Mouse (Mus musculus) induced T-regulatory cell, adult 2 months (primary cell): ENCODE measurements around the gene Fnip1.
"Not testable (repeated sequence)": the region's sequence is repeated elsewhere in the genome, so short reads cannot be mapped to it uniquely, and the experiment has no call there.

Experiments
- DNase-seq: peaks from one replicate; pipeline ENCODE4 v3.0.0-alpha.2; 2012; ENCODE audit warnings: low read depth

Fnip1 gene

DNA sequence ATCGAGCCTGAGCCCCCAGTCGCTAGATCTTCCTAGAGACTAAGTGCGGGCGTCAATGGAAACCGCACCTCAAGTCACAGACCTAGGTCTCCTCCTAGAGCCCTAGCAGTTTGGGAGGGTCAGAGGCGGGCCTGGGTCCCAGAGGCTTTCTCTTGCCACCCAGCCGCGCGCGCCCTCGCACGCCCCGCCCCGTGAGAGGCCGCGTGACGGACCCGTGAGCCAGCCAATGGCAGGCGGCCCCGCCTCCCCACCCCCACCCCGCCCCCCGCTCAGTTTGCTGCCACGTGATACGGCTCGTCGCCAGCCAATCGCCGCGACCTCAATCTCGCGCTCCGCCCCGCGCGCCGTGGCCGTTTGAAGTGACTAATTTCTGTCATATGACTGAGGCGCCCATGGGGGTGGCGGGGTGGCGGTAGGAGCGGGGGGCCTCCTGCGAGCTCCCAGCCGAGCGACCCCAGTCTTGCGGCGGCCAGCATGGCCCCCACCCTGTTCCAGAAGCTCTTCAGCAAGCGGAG lies at the start of gene Fnip1:
TSS of gene Fnip1 (plus strand) at position 377 of the 515 bp plus-strand sequence.
- peak; percentile 95 for DNase-seq

DNA sequence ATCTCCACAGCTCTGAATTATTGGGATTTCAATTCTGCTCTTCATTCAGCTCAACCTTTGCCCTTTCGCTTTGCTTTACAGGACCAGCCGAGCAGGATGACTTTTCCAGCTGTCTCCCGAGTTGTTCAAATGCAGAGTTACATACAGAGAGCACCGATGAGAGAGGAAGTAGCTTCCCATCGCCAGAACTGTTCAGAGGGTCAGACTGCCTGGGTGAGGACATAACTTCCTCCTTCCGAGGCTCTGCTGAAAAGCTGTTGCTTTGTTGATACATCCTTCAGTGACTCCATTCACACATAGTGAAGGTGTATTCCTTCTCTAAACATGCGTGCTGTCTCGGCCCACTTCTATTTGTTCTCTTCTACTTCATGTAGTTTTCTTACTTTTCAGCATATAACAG lies 47.6 kb upstream of the Fnip1 start:
- DNase-seq, result no peak

DNA sequence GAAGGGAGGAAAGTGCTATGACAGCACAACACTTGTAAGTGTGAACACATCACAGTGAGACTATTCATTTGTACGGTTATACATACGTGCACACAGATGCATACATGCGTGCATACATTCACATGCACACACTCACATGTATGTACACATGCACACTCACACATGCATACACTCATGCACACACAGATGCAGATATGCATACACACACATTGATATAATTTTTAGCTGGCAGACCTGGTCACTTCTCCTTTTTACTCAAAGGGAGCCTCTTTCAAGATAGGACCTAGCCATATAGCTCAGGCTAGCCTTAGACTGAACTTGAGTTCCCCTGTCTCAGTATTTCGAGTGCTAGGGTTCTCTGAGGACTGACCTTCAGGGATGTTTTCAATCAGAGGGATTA lies 46.7 kb upstream of the Fnip1 start:
- DNase-seq, result no peak

DNA sequence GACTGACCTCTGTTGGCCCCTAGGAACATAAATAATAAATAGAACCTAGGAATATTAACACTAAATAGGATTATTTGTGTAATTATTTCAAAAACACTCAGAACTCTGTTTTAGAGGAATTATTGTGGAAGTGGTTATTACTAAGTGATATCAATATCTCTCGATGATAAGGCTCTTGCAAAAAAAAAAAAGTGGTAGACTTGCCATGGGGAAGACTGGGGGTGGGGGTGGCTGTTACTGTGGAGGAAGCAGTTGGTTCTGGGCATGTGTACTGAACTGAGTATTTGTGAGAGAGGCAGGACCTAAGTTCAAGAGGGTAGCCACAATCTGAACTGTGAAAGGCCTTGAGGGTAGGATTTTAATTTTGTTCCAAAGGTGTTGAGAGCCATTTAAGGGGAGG lies 41.3 kb upstream of the Fnip1 start:
- DNase-seq, result no peak

DNA sequence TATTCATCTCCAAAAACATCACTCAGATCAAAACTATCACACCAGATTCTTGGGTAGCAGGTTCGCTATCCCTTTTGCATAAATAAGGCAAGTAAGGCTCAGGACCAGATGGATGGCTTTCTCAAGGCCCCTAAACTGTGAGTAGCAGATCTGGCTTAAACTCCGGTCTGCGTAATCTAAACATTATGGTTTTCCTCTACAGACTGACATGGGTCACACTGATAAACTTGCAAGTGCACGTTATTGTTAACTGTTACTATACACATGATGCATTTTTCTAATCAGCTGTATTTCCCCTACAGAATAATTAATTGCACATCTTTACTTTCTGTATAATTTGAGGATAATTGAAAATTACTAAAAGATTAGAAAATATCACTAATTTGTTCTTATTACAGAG lies 39.9 kb upstream of the Fnip1 start:
- DNase-seq, result no peak

DNA sequence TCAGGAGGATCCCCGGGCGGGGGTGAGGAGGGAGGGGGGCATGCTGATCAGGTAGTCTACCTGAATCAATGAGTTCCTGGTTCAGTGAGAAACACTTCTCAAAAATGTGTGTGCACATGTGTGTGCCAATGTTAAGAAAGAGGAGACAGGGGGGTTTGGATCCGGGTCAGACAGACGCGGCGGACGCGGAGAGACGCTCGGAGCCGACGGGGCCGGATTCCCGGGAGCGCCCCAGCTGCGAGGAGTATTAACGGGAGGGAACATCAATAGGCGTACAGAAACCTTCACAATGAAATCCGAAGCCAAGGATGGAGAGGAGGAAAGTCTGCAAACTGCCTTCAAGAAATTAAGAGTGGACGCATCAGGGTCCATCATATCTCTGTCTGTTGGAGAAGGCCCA lies 37.2 kb upstream of the Fnip1 start:
- DNase-seq, result not testable (repeated sequence)

DNA sequence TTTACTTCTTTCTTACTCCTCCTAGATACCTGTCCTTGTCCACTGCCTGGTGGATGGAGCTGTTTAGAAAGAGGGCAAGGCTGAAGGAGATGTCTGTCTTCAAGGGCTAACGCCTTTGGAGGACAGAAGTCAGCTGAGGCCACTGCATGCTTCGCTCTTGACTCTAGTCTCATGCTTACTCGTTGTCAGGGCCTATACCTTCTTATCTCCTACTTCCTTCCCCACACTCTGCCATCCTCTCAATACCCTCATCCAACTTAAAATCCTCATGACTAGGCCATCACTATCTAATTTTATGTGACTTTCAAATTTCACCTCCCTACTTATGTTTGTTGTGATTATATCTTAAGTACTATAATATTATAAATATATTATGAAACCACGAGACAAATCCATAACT lies 33.1 kb upstream of the Fnip1 start:
- DNase-seq, result no peak

DNA sequence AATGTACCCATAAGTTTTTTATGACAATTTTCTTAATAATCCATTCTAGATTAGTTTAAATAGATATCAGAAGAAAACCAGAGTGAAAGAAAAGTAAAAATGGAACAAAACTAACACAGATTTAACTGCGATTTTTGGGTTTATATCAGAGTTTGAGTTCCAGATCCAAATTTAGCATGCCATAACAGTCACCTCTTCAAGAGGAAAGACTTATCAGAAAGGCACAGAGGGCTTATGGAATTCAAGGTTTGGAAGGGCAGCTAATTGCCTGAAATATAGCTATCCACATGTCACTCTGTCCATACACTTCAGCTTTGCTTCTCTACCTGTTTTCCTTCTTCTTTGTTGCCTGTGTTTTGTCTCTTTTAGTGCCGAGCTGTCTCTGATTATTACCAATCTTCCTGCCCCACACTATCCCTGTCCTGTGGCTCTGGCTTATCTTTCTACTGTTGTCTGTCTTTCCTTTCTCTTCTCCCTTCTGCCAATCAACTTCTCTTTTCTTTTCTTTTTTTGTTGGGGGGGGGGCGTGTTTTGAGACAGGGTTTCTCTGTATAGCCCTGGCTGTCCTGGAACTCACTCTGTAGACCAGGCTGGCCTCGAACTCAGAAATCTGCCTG lies 31.0 kb upstream of the Fnip1 start:
- DNase-seq, result no peak

DNA sequence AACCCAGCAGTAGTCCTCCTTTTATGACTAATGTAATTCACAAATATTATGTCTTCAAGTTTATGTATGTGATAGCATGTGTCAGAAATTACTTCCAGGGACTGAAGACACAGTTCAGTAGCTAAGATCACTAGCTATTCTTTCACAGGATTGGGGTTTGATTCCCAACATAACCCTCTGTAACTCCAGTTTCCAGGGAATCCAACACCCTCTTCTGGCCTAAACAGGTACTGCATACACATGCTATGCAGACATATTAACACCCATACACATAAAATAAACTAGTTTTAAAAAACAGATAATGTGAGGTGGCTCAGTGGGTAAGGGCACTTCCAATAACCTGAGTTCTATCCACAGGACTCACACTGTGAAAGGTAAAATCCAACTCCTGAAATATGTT lies 27.4 kb upstream of the Fnip1 start:
- no peak for DNase-seq

DNA sequence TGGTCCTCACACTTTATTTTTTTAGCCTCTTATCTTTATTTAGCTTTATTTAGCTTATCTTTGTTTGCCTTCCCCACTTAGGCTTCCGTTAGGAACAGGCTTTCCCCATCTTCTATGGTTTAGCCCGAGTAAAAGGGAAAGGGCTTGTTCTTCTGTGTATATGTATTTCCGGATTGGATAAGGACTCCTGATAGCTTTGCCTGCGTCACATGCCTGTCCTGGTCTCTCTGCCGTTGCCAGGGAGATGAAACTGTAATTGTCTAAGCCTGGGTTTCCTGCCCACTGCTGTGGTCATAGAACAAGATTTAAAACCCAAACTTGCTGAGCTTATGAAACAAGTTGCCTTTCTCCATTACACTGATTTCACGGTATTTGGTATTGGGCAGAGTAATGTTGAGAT lies 25.0 kb upstream of the Fnip1 start:
- DNase-seq, result no peak

DNA sequence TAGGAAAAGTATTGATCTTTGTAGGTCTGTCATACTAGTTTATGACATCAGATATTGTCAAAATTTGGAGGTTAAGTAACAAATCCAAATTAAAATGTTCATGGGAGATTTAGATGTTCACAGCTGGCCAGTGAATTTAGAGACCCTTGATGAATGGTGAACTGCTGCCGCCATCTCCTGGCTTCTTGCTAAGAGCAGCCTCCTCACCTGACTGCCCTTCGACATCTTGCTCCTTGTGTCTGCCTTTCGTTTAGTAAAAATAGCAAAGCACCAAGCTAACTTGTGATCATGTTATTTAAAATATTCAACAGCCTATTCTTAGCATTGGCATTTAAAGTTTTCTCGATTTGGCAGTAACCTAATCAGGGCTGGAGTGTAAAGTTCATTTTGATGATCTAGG lies 15.0 kb upstream of the Fnip1 start:
- no peak for DNase-seq

DNA sequence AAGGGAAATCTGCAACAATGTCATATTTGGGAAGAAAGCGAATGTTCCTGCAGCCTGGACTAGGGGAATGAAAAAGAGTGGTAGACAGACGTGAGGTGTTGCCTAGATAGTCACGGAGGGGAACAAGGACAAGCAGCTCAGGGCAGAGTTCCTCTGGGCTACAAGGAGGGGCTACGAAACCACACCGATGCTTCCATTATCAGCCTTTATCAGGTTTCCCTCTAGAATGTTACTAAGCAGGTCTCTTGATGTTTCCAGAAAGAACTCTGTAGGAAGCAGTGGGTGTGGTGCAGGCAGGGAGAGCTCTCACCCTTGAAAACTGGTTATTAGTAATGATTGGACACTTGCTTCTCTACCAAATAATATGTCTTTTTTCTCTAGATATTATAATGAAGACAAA lies 11.7 kb upstream of the Fnip1 start:
- DNase-seq, result no peak

DNA sequence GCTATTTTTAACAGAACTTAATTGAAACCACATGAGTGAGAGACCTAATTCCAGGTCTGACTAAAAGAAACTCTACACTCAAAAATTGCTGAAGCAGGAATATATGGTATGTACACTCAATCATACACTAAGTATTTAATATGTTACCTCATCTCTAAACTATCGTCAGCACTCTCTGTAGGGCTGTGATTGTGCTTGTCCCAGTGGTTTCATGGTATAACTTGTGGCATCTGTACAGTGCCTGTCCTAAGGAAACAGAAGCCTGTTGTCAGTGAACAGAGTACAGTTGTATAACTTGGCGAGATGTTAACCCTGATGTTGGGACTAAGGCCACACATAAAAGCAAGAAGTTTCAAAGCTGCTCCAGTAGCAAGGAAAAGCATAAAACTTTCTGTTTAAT lies 10.9 kb upstream of the Fnip1 start:
- DNase-seq, result no peak

DNA sequence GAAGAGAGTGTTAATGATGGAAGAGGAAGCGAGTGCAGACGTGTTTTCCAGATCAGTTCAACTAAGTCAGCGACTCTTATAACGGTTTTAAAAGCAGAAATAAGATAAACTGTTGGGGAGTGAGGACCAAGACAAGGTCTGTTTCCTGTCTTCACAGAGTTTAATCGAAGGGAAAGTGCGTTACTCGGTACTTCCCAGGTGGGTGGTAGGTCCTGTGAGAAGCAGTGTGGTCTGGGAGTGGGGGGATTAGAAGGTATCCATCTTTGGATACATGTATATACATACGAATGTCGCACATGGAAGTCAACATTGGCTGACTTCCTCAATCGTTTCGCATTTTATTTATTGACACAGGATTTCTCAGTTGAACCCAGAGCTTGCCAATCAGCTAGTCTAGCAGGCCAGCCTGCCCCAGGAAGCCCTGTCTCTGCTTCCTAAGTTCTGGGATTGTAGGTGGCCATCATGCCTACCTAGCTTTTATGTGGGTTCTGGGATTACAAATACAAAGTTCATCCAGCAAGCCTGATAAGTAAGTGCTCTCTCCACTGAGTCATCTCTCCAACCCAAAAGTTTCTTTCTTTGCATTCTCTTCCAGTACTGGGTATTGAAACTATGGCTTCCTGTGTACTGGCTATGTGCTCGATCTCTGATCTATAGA lies 10.2 kb upstream of the Fnip1 start:
- peak; percentile 52 for DNase-seq

DNA sequence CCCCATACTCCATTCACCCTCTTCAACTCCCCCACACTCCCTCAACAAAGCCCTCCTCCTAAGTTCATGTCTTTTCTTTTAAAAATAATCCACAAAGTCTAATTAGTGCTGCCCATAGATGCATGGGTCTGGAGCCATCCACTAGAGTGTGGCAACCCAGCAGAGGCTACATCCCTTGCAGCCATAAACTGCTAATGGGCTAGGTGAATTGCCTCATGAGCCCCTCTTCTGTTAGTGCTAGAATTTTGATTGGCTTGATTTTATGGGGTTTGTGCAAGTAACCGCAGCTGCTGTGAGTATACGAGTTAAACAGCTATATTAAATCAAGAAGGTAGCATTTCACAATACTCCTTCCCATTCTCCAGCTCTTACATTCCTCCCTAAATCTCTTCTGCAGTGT lies 8.8 kb upstream of the Fnip1 start:
- no peak for DNase-seq

DNA sequence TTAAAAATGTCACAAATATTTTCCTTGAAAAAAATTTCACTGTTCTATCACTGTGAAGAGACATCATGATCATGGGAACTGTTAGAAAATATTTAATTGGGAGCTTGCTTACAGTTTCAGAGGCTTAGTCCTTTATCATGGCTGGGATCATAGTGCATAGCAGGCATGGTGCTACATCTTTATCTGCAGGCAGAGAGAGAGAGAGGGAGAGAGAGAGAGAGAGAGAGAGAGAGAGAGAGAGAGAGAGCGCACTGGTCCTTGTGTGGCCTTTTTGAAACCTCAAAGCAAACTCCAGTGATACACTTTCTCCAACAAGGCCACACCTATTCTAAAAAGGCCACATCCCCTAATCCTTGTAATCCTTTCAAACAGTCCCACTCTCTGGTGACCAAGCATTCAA lies 2.2 kb upstream of the Fnip1 start:
- no peak for DNase-seq

DNA sequence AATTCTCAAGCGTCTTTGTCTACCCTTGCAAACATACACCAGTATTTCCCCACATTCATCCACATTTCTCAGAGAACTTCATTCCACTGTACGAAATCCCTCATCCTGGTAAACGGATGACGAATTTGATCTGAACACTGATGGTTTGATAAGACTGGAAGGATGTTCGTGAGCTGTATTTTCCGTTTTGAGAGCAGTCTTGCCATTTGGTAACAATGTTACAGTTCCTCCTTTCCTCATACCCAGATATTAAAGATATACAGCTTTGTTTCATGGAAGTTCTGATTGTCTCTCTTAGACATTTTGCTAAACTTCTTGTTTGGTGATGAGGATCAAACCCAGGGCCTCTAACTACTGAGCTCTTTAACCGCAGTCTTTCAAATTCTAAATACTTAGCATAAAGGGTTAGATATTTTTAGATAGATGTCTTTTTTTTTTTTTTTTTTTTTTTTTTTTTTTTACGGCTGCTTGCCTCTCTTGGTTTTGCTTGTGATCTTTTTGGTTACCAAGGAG lies 633 bp upstream of the Fnip1 start:
- DNase-seq, result peak; percentile 80

DNA sequence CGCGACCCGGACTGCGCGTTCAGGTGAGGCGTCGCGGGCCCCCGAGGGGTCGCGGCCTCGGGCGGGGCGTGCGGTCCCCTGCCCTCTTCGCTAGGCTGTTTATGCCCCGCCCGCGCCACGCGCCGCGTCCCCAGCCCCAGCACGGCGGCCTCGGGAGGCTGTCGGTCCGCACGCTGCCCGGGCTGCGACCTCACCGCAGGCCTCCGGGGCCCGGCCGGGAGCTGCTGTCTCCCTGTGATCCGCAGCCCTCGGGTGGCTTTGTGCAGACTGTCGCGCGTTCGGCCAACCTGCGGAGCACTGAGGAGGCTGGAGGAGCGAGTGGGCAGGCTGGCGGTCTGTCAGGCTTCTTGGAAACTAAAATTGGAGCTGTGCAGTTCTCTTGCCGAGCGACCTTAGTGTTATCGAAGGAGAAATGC lies 375 bp downstream of the Fnip1 start:
- DNase-seq, result no peak

DNA sequence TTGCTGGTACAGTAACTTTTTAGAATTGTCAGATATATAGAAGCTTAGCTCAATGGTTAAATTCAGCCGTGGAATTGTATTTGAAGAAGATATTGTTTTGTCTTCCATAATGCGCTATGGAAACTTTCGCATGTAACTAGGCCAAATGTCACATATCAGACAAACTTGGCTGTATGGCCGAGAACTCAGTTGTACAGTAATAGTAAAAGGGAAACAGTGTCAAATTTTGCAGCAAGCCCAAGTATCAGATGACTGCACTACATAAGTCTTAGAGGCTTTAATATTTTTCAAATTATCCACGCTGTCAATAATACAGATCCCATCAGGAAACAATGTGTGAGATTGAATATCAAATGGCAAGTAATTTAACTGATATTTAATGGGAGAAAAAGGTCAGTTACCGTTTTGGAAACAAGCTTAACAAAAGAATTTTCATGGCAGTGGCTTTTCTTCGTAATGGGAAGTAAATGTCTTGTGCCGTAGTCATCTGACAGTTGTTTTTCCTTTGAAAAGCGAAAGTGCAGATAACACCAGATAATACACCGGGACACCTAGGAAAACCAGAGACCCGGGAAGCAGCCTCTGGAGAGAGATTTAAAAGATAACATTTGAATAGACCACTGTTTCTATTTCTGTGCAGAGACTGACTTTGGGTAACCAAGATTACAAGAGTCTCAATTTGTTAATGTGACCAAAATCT lies 1.1 kb downstream of the Fnip1 start:
- peak; percentile 66 for DNase-seq

DNA sequence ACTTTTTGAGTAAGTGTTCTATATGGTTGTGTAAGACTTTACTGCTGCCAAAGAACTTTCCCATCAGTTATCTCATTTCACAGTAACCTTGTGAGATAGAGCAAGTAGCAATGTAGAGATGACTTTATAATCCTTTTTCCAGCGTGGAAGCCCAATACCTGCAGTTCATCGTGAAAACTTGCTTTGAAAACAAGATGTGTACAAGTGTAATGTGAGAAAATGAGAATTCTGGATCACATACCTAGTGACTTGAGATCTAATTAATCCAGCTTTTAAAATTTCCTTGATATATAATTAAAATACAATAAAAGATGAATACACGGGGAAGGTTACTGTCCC lies 1.7 kb downstream of the Fnip1 start:
- peak; percentile 31 for DNase-seq

DNA sequence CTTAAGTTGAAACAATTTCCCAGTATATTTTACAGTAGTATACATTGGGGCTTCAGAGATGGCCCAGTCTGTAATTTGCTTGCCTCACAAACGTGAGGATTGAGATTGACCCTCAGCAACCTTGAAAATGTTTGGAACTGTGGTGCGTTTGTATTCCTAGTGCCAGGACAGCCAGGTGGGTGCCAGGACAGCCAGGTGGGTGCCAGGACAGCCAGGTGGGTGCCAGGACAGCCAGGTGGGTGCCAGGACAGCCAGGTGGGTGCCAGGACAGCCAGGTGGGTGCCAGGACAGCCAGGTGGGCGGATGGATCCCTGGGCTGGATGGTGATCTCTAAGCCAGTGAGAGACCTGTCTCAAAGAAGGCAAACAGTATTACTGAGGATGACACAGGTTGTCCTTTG lies 12.8 kb downstream of the Fnip1 start:
- not testable (repeated sequence) for DNase-seq

DNA sequence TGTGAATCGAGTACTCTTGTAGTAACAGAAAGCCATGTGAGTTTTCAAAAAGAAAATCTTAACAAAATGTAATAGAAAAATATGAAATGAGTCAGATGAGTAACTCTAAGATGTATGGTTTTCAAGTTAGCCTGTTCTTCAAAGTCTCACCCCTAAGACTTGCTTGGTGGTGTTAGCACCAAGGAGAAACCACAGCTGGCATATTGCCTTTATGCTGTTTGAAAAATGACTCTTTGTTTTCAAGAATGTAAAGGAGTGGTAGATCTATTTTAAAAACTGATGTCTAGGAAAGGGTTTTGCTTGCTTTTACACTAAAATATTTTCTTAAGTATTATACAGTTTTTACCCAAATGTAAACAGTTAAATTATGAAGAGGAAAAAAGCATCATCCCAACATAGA lies 16.5 kb downstream of the Fnip1 start:
- DNase-seq, result no peak

DNA sequence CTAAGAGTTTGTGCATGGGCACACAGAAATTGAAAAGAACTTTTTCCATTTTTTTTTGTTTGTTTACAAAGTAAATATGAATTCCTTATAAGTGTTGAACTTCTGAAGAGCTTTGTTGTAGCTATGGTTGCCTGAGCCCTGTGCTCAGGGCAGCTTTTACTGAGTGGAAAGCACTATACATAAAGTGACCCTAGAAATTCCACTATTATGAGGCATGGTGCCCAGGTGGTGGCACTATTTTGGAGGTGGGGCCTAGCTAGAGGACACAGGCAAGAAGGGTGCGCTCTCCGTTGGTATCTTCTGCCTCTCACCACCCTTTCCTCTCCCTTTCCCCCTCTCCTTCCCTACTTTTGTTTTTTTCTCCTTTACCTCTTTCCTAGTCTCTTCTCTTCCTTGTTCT lies 18.9 kb downstream of the Fnip1 start:
- DNase-seq, result no peak
